In genomic region chr6:33257076-33257789, GRCm38 (mm10) we compare ENCODE assay signal across 22 mouse cellular contexts. TPM values are rescaled to one million over a fixed set of nuclear protein-coding genes. Genes with fewer than 3 reads are reported as not detected.
DNase-seq lines count a peak whose midpoint lies in the region; ATAC-seq and TF ChIP-seq lines count a peak whose summit lies in the region.
"Had no signal": no experiment of that assay in that cellular context is flagged by ENCODE, and none has a peak within 500 bp of the region (broad histone marks: within the 10 kb centered on the region; RNA-seq: fewer than 3 reads in every experiment).

No protein-coding gene starts in this region.

- DNase-seq in frontal cortex, postnatal 10 days (ENCODE audit: low spot score in 2 of 2): no peak
- peak; percentile 67 for DNase-seq in Muller cell, postnatal 12 days (ENCODE audit: inconsistent ontology term)
- DNase-seq in brain, embryonic 14.5 days (ENCODE audit: low read depth): peak; percentile 46
- DNase-seq in forebrain, postnatal 0 days: no peak
- DNase-seq in cerebellum, adult 18-20 months: no peak
- DNase-seq in thymus, postnatal 14 days: no peak
- no peak for DNase-seq in right cerebral cortex, adult 2 months (ENCODE audit: low spot score in 2 of 2)
- DNase-seq: adrenal gland, postnatal 10 days; cerebellum, adult 8-10 months; cerebellum, postnatal 14 days; embryo, embryonic 11 days; gastrocnemius, adult 2 months; gastrocnemius, postnatal 25 days; heart, postnatal 10 days; heart, postnatal 4 days; kidney, adult 18-20 months had no signal

- no peak overlapping the region for H3K4me2 ChIP-seq in forebrain, postnatal 0 days (ENCODE audit: low read depth)
- H3K4me2 ChIP-seq: embryonic facial prominence, embryonic 12.5 days; hindbrain, embryonic 14.5 days; intestine, embryonic 15.5 days had no signal

- no peak for TF ChIP-seq POLR2A in brain, embryonic 14.5 days (IDR thresholded peaks at IDR 0.05; ENCODE audit: borderline replicate concordance, extremely low read depth, insufficient read depth, insufficient read length, poor library complexity, severe bottlenecking)

- 35% methylated on average over 5 of the region's 5 CpGs for WGBS in forebrain, postnatal 0 days

- H3K4me1 ChIP-seq in forebrain, postnatal 0 days (ENCODE audit: insufficient read depth): peaks cover 4% of the 10 kb centered on the region; the same call in 1 of the 2 replicates

- H3K27me3 ChIP-seq in forebrain, postnatal 0 days (ENCODE audit: insufficient read depth, low read length): no peaks in the 10 kb centered on the region
- H3K27me3 ChIP-seq: embryonic facial prominence, embryonic 12.5 days; intestine, embryonic 15.5 days had no signal

- no peaks in the 10 kb centered on the region for H3K36me3 ChIP-seq in forebrain, postnatal 0 days (ENCODE audit: insufficient read depth)
- H3K36me3 ChIP-seq: embryonic facial prominence, embryonic 12.5 days; heart, embryonic 10.5 days; intestine, embryonic 15.5 days had no signal

- H3K27ac ChIP-seq in forebrain, postnatal 0 days (ENCODE audit: low read depth, low read length): no peak overlapping the region
- H3K27ac ChIP-seq: embryonic facial prominence, embryonic 12.5 days; gastrocnemius, adult 2 months; heart, embryonic 10.5 days; hindbrain, embryonic 14.5 days; intestine, embryonic 15.5 days had no signal

- peak; percentile 74 for ATAC-seq in frontal cortex, adult (ENCODE audit: low TSS enrichment)
- ATAC-seq in forebrain, postnatal 0 days: peak; percentile 51; the same call in 1 of the 2 replicates
- ATAC-seq: intestine, embryonic 15.5 days had no signal

- H3K9me3 ChIP-seq in forebrain, postnatal 0 days (ENCODE audit: low read length): no peaks in the 10 kb centered on the region
- H3K9me3 ChIP-seq: embryonic facial prominence, embryonic 12.5 days; G1E; heart, embryonic 10.5 days; intestine, embryonic 15.5 days had no signal

- H3K9ac ChIP-seq in forebrain, postnatal 0 days: no peak overlapping the region
- H3K9ac ChIP-seq: embryonic facial prominence, embryonic 12.5 days; hindbrain, embryonic 14.5 days; intestine, embryonic 15.5 days had no signal

- TF ChIP-seq CTCF in brain, embryonic 14.5 days (IDR thresholded peaks at IDR 0.05; ENCODE audit: borderline replicate concordance, extremely low read depth, insufficient read depth, insufficient read length): no peak
- TF ChIP-seq CTCF in forebrain, postnatal 0 days (IDR thresholded peaks at IDR 0.05; ENCODE audit: low read depth): no peak

- no peak overlapping the region for H3K4me3 ChIP-seq in forebrain, postnatal 0 days (ENCODE audit: low read depth, low read length)
- H3K4me3 ChIP-seq: embryonic facial prominence, embryonic 12.5 days; gastrocnemius, adult 2 months; heart, embryonic 10.5 days; intestine, embryonic 15.5 days had no signal

RNA-seq across cellular contexts. Expression of gene Exoc4, which starts 8.3 kb away (rescaled TPM):
- 13.6 and 31.5 TPM in 2 replicates for polyA plus RNA-seq in brain, embryonic 14.5 days (2012; rRNA removed)
- 72.7 and 90.9 TPM in 2 replicates for total RNA-seq in forebrain, postnatal 0 days (2014; rRNA removed)
- 24.0 and 29.0 TPM in 2 replicates for polyA plus RNA-seq in forebrain, postnatal 0 days (2015; fragmentation: Nextera tagmentation; extraction: Ambion mirVana)

Comparison
In these comparisons a context has a peak if more than half of its experiments do, and no peak if none do; other contexts are left out.
1. DNase-seq: peak in Muller cell, postnatal 12 days (single experiment) and brain, embryonic 14.5 days (single experiment); none in frontal cortex, postnatal 10 days (0 of 2), forebrain, postnatal 0 days (single experiment), cerebellum, adult 18-20 months (0 of 2), thymus, postnatal 14 days (single experiment) and right cerebral cortex, adult 2 months (0 of 2).